In genomic region chr4:59548011-59548559, GRCm38 (mm10) we compare ENCODE assay signal across 8 mouse cellular contexts. TPM values are rescaled to one million over a fixed set of nuclear protein-coding genes. Genes with fewer than 3 reads are reported as not detected.
DNase-seq lines count a peak whose midpoint lies in the region; ATAC-seq and TF ChIP-seq lines count a peak whose summit lies in the region.

No protein-coding gene starts in this region.

- H3K9me3 ChIP-seq in forebrain, postnatal 0 days (ENCODE audit: low read length) = no peaks in the 10 kb centered on the region
- no peaks in the 10 kb centered on the region for H3K9me3 ChIP-seq in midbrain, embryonic 11.5 days (ENCODE audit: control insufficient read depth, low read length)

- peak overlapping the region; percentile 95 for H3K4me3 ChIP-seq in layer of hippocampus, adult 2 months
- peak overlapping the region; percentile 87 for H3K4me3 ChIP-seq in bone marrow, adult 2 months (replicated peaks; ENCODE audit: control insufficient read depth, low read depth, low read length)
- peak overlapping the region; percentile 92 for H3K4me3 ChIP-seq in forebrain, postnatal 0 days (ENCODE audit: low read depth, low read length)
- peak overlapping the region; percentile 60 for H3K4me3 ChIP-seq in midbrain, embryonic 11.5 days (ENCODE audit: low read depth, low read length)

- no peak for ATAC-seq in forebrain, postnatal 0 days
- no peak for ATAC-seq in midbrain, embryonic 11.5 days (ENCODE audit: low FRiP score)
- ATAC-seq in monocyte, adult 5-6 weeks (replicated peaks; ENCODE audit: insufficient number of reproducible peaks, low FRiP score, low TSS enrichment, poor library complexity, severe bottlenecking) = no peak

- peak overlapping the region; percentile 84 for H3K9ac ChIP-seq in forebrain, postnatal 0 days
- peak overlapping the region; percentile 83 for H3K9ac ChIP-seq in midbrain, embryonic 11.5 days (ENCODE audit: low read length)

- under 1% methylated on average over 18 of the region's 18 CpGs for WGBS in bone marrow, adult 2 months
- 8% methylated on average over 18 of the region's 18 CpGs for WGBS in forebrain, postnatal 0 days
- 9% methylated on average over 18 of the region's 18 CpGs for WGBS in midbrain, embryonic 11.5 days

- H3K27me3 ChIP-seq in forebrain, postnatal 0 days (ENCODE audit: insufficient read depth, low read length) = no peaks in the 10 kb centered on the region
- 0 out of 2 replicates have a peak, but pooled peaks cover 2% of the 10 kb centered on the region for H3K27me3 ChIP-seq in midbrain, embryonic 11.5 days (ENCODE audit: control insufficient read depth, insufficient read depth, low read length)

- no peaks in the 10 kb centered on the region for H3K36me3 ChIP-seq in forebrain, postnatal 0 days (ENCODE audit: insufficient read depth)
- H3K36me3 ChIP-seq in midbrain, embryonic 11.5 days (ENCODE audit: control insufficient read depth, insufficient read depth, low read length) = no peaks in the 10 kb centered on the region

- TF ChIP-seq POLR2A in bone marrow, adult 2 months (IDR thresholded peaks at IDR 0.05; ENCODE audit: borderline replicate concordance, control insufficient read depth, low read depth, low read length) = no peak

- H3K4me2 ChIP-seq in forebrain, postnatal 0 days (ENCODE audit: low read depth) = peak overlapping the region; percentile 93
- H3K4me2 ChIP-seq in midbrain, embryonic 11.5 days = peak overlapping the region; percentile 66

- peak overlapping the region; percentile 92 for H3K27ac ChIP-seq in layer of hippocampus, adult 2 months
- H3K27ac ChIP-seq in bone marrow, adult 2 months (ENCODE audit: control insufficient read depth, insufficient read depth, low read depth, low read length, poor library complexity) = peak overlapping the region; percentile 100
- H3K27ac ChIP-seq in forebrain, postnatal 0 days (ENCODE audit: low read depth, low read length) = no peak overlapping the region
- H3K27ac ChIP-seq in midbrain, embryonic 11.5 days (ENCODE audit: low read depth, low read length) = no peak overlapping the region

- no peak for DNase-seq in layer of hippocampus, adult 2 months (ENCODE audit: low spot score in 2 of 2)
- DNase-seq in layer of hippocampus, postnatal 36 days = no peak
- DNase-seq in forebrain, postnatal 0 days = no peak
- DNase-seq in midbrain, embryonic 11.5 days (ENCODE audit: low spot score, missing footprints) = no peak
- DNase-seq in spleen, adult 12 weeks (ENCODE audit: low spot score) = no peak
- no peak for DNase-seq in spleen, postnatal 4 days (ENCODE audit: low spot score in 2 of 2)

- H3K4me1 ChIP-seq in bone marrow, adult 2 months (ENCODE audit: control insufficient read depth, insufficient read depth, low read length) = no peaks in the 10 kb centered on the region; the same call in 1 of the 2 replicates
- H3K4me1 ChIP-seq in forebrain, postnatal 0 days (ENCODE audit: insufficient read depth) = no peaks in the 10 kb centered on the region; the same call in 1 of the 2 replicates
- no peaks in the 10 kb centered on the region for H3K4me1 ChIP-seq in midbrain, embryonic 11.5 days (ENCODE audit: control insufficient read depth, insufficient read depth, low read length)

- no peak for TF ChIP-seq CTCF in layer of hippocampus, adult 2 months (conservative IDR thresholded peaks at IDR 0.05)
- no peak for TF ChIP-seq CTCF in bone marrow, adult 2 months (IDR thresholded peaks at IDR 0.05; ENCODE audit: control insufficient read depth, insufficient read depth, low read length)
- no peak for TF ChIP-seq CTCF in forebrain, postnatal 0 days (IDR thresholded peaks at IDR 0.05; ENCODE audit: low read depth)

RNA-seq across cellular contexts. Expression of gene Ptbp3, which starts 1.1 kb away (rescaled TPM):
- total RNA-seq in layer of hippocampus, adult 2 months (2021) = 10 to 100 TPM; 35.6 to 44.3 TPM
- 10 to 100 TPM; 35.1 to 39.8 TPM for total RNA-seq in layer of hippocampus, postnatal 36 days (2021)
- polyA plus RNA-seq in bone marrow, adult 2 months (2011; ENCODE audit: insufficient read depth, insufficient read length, low replicate concordance, missing spikeins) = 46.2 and 50.7 TPM in 2 replicates
- total RNA-seq in forebrain, postnatal 0 days (2014; rRNA removed) = 30.8 and 33.7 TPM in 2 replicates
- polyA plus RNA-seq in forebrain, postnatal 0 days (2015; fragmentation: Nextera tagmentation; extraction: Ambion mirVana) = 10.3 and 10.9 TPM in 2 replicates
- polyA plus RNA-seq in midbrain, embryonic 11.5 days (2014; fragmentation: Nextera tagmentation; extraction: Ambion mirVana) = 29.6 and 31.1 TPM in 2 replicates
- total RNA-seq in monocyte, adult 5-6 weeks (2017) = 282 to 348 TPM (median 308 TPM) in 3 replicates

RNA-seq across cellular contexts. Expression of gene Hsdl2, which starts 33.3 kb away (rescaled TPM):
- total RNA-seq in layer of hippocampus, adult 2 months (2021) = 10 to 100 TPM; 25.3 to 26.6 TPM
- 10 to 100 TPM; 28.2 to 29.0 TPM for total RNA-seq in layer of hippocampus, postnatal 36 days (2021)
- 7.7 and 15.2 TPM in 2 replicates for polyA plus RNA-seq in bone marrow, adult 2 months (2011; ENCODE audit: insufficient read depth, insufficient read length, low replicate concordance, missing spikeins)
- 17.2 and 18.1 TPM in 2 replicates for total RNA-seq in forebrain, postnatal 0 days (2014; rRNA removed)
- 21.2 and 24.7 TPM in 2 replicates for polyA plus RNA-seq in forebrain, postnatal 0 days (2015; fragmentation: Nextera tagmentation; extraction: Ambion mirVana)
- polyA plus RNA-seq in midbrain, embryonic 11.5 days (2014; fragmentation: Nextera tagmentation; extraction: Ambion mirVana) = 30.6 and 34.2 TPM in 2 replicates
- total RNA-seq in monocyte, adult 5-6 weeks (2017) = 22.6 to 25.7 TPM (median 23.4 TPM) in 3 replicates

Comparison
In these comparisons a context has a peak if more than half of its experiments do, and no peak if none do; other contexts are left out.
1. H3K27ac ChIP-seq: peak in layer of hippocampus, adult 2 months (single experiment) and bone marrow, adult 2 months (single experiment); none in forebrain, postnatal 0 days (single experiment) and midbrain, embryonic 11.5 days (single experiment).
2. Peak in every context shown above with its lines, with median percentiles within 50 percentile points of each other: H3K4me3 ChIP-seq.